Mouse (Mus musculus) stomach, embryonic 16.5 days (tissue): ENCODE measurements around the gene Cadm3. TPM values are rescaled to one million over a fixed set of nuclear protein-coding genes. Genes with fewer than 3 reads are reported as not detected.

Experiments
- ATAC-seq: fragments of 200-750 bp; cut with Nextera tagmentation; 2 replicates; pipeline ENCODE4 v1.8.0; 2017; ENCODE audit warnings: moderate number of reproducible peaks, moderate TSS enrichment; ENCODE audit not compliant: insufficient read depth, low FRiP score
- H3K27ac ChIP-seq: fragments of 300-500 bp; sonication (generic); 2 replicates; pipeline ENCODE4 v1.5.1; 2014; ENCODE audit warnings: low read length
- H3K27me3 ChIP-seq: fragments of 300-500 bp; sonication (generic); 2 replicates; pipeline ENCODE4 v1.6.1; 2014; ENCODE audit warnings: low read length, control low read depth, mixed read lengths; ENCODE audit not compliant: control insufficient read depth, insufficient read depth
- H3K36me3 ChIP-seq: fragments of 300-500 bp; sonication (generic); 2 replicates; pipeline ENCODE4 v1.6.1; 2014; ENCODE audit warnings: low read length; ENCODE audit not compliant: control insufficient read depth, insufficient read depth
- H3K4me1 ChIP-seq: fragments of 300-500 bp; sonication (generic); 2 replicates; pipeline ENCODE4 v1.6.1; 2014; ENCODE audit warnings: low read length, control low read depth, mixed read lengths; ENCODE audit not compliant: control insufficient read depth, insufficient read depth
- H3K4me2 ChIP-seq: fragments of 300-500 bp; sonication (generic); 2 replicates; pipeline ENCODE4 v1.6.1; 2014; ENCODE audit warnings: low read depth, low read length, mixed read lengths
- H3K4me3 ChIP-seq: fragments of 300-500 bp; sonication (generic); replicated peaks from 2 replicates; pipeline ENCODE4 v1.5.1; 2014; ENCODE audit warnings: mild to moderate bottlenecking, low read length
- H3K9ac ChIP-seq: fragments of 300-500 bp; sonication (generic); 2 replicates; pipeline ENCODE4 v1.6.1; 2014; ENCODE audit warnings: low read length
- H3K9me3 ChIP-seq: fragments of 300-500 bp; sonication (generic); replicated peaks from 2 replicates; pipeline ENCODE4 v1.6.1; 2016; ENCODE audit warnings: low read length, control low read depth; ENCODE audit not compliant: control insufficient read depth
- WGBS: fragments of 180-500 bp; shearing (Covaris S2); extraction: QIAGEN DNeasy Blood & Tissue Kit; methylation state at CpG from one replicate; pipeline ENCODE4 v1.1.7; 2014; 5-methylcytosine and 5-hydroxymethylcytosine counted together
- polyA plus RNA-seq: library from polyadenylated mRNA; unstranded; fragments of >200 nt; fragmentation: Nextera tagmentation; extraction: Ambion mirVana; gene quantifications from 2 replicates; pipeline ENCODE4 v1.2.1, GENCODE M21; 2015

Gene Cadm3
- polyA plus RNA-seq, 1 experiment from 2014 or later: 3.3 TPM

- 89% methylated on average over 2 of the region's 2 CpGs for WGBS
- no peak overlapping the region for H3K9ac ChIP-seq
- H3K9me3 ChIP-seq: no peaks in the 10 kb centered on the region
- H3K4me1 ChIP-seq: peaks cover 11% of the 10 kb centered on the region; the same call in 1 of the 2 replicates
- H3K27me3 ChIP-seq: peaks cover 22% of the 10 kb centered on the region
- H3K4me3 ChIP-seq: no peak overlapping the region
- no peak overlapping the region for H3K27ac ChIP-seq
- no peak overlapping the region for H3K4me2 ChIP-seq
- ATAC-seq: no peak
- no peaks in the 10 kb centered on the region for H3K36me3 ChIP-seq
Observed at GRCm38 (mm10) chr1:173363436-173363835, 4.1 kb downstream of the Cadm3 start.

- Histone ChIP-seq H3K27ac (no peak overlapping the region), H3K4me3 (no peak overlapping the region), H3K4me2 (no peak overlapping the region), H3K9me3 (no peaks in the 10 kb centered on the region), H3K4me1 (peaks cover 6% of the 10 kb centered on the region; the same call in 1 of the 2 replicates), H3K36me3 (no peaks in the 10 kb centered on the region), H3K27me3 (peaks cover 6% of the 10 kb centered on the region), H3K9ac (no peak overlapping the region)
- ATAC-seq: no peak
- whole genome bisulfite sequencing: 22% methylated on average over 6 of the region's 6 CpGs
Observed at GRCm38 (mm10) chr1:173361651-173362050, 5.8 kb downstream of the Cadm3 start.

DNA sequence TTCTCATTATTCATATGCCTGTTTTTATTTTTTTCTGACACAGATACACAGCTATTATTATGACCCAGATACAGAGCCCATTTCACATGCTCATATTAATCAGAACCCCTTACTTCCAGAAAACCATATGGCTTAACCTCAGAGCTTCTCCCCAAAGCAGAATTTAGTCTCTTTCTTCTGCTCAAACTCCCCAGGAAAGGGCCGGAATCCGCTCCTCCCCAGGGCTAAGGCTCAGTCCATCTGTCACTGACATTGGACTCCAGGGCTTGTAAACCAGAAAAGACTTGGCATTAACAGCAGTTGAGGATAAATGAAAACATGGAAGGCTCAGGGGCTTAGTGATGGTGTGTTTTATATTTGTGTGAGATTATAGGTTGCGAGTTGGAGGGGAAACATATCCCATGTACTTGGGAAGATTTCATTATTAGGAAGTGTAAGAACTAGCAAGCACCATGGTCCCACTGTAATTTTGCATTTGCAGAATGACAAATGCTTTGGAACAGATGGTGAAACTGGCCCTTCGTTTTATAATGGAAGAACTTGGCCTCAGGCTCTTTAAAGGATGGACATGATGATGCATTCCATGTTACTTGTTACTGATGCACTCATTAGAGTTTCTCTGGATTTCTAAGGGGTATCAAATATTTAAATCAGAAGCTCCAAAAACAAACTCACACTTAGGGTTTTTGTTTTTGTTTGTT lies 7.8 kb downstream of the Cadm3 start:
- Histone ChIP-seq H3K4me2 (no peak overlapping the region), H3K27ac (no peak overlapping the region), H3K4me1 (no peaks in the 10 kb centered on the region), H3K36me3 (no peaks in the 10 kb centered on the region), H3K9me3 (no peaks in the 10 kb centered on the region), H3K4me3 (no peak overlapping the region), H3K27me3 (no peaks in the 10 kb centered on the region), H3K9ac (no peak overlapping the region)
- WGBS: 69% methylated on average over 4 of the region's 4 CpGs
- ATAC-seq: no peak

DNA sequence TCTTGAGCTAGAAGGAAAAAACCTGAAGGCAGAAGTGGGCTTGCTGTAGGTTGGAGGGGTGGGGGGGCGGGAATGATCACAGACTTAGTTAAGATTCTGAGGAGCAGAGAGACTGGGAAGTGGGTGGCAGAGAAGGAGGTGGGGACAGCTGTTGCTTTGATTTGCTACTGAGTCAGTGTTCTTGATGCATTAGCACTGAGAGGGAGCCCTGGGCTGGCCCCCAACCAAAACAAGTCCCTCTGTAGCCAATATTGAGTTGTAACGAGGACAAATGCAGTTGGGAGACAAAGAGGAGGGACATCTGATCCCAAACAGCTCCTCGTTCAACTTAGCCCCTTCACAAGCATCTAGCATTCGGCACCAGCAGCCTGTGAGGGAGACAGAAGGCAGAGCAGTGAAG lies 9.7 kb downstream of the Cadm3 start:
- H3K4me3 ChIP-seq: no peak overlapping the region
- H3K9ac ChIP-seq: no peak overlapping the region
- WGBS: 56% methylated on average over 4 of the region's 4 CpGs
- H3K27ac ChIP-seq: no peak overlapping the region
- no peaks in the 10 kb centered on the region for H3K36me3 ChIP-seq
- H3K4me1 ChIP-seq: no peaks in the 10 kb centered on the region
- ATAC-seq: no peak
- no peak overlapping the region for H3K4me2 ChIP-seq
- H3K9me3 ChIP-seq: no peaks in the 10 kb centered on the region
- H3K27me3 ChIP-seq: no peaks in the 10 kb centered on the region

DNA sequence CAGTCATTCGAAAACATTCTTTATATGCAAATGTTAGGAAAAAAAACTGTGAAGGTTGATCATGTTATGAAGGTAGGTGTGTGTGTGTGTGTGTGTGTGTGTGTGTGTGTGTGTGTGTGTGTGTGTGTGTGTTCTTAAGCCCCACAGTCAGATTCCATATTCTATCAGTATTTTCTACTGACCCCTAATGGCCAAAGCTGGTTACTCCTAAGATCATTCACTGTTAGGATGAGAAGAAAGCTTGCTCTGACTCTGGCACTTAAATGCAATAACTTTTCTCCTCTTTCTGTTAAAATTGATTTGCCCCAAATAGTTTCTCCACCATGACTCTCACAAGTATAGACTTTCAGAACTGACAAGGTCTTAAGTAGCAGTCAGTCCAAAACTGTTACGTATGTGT lies 10.8 kb downstream of the Cadm3 start:
- no peak for ATAC-seq
- WGBS: 86% methylated on average over 2 of the region's 2 CpGs
- H3K4me3 ChIP-seq: no peak overlapping the region
- H3K27me3 ChIP-seq: no peaks in the 10 kb centered on the region
- H3K4me1 ChIP-seq: no peaks in the 10 kb centered on the region
- H3K9me3 ChIP-seq: no peaks in the 10 kb centered on the region
- no peak overlapping the region for H3K4me2 ChIP-seq
- H3K36me3 ChIP-seq: no peaks in the 10 kb centered on the region
- H3K9ac ChIP-seq: no peak overlapping the region
- no peak overlapping the region for H3K27ac ChIP-seq

DNA sequence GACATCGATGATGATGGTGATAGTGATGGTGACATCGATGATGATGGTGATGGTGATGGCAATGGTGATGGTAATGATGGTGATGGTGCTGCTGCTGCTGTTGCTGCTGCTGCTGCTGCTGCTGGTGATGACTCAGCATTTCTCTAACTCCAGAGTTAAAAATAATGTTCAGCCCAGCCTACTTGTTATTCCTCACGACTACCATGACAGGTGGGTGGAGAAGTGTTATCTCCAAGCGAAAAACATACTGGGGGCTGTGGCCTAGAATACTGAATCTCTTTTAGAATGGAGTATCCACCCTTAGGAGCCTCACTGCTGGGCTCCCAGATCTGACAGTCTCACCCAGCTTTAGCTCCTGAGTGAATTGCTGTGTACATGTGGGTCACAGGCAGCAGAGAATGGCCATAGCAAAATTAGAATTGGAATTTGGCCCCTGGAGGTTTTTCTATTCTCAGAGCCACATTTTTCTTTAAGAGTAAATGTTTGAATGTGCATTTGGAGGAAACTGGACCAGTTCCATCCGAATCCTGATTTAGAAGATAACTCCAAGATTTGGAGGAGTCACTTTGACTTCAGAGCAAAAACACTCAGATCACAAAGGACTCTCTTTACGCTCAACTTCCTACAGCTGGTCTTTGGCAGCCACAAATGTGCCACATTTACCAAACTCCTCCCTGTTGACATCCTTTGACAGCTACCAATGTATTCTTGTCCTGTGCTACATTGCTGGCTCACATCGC lies 12.2 kb downstream of the Cadm3 start:
- no peak overlapping the region for H3K4me2 ChIP-seq
- no peak for ATAC-seq

GRCm38 (mm10) chr1:173350372-173350957 lies 17.0 kb downstream of the Cadm3 start, which contains the start of gene Aim2:
Aim2 (plus strand) TSS chr1:173350879.
- Histone ChIP-seq H3K4me1 (peaks cover 4% of the 10 kb centered on the region; the same call in 1 of the 2 replicates), H3K36me3 (no peaks in the 10 kb centered on the region), H3K4me3 (peak within 1 kb of the TSS; percentile 35), H3K9ac (no peak within 1 kb of the TSS; the same call in 1 of the 2 replicates), H3K9me3 (no peaks in the 10 kb centered on the region), H3K27me3 (no peaks in the 10 kb centered on the region), H3K27ac (no peak within 1 kb of the TSS), H3K4me2 (peak within 1 kb of the TSS; percentile 54)
- ATAC-seq: 0 out of 2 replicates have a peak, but pooled peaks have one; percentile 58
- WGBS: 7% methylated on average over 10 of the region's 10 CpGs

More for the DNA sequence above, 12.2 kb downstream of the Cadm3 start:
- no peak overlapping the region for H3K9ac ChIP-seq
- no peaks in the 10 kb centered on the region for H3K9me3 ChIP-seq
- no peak overlapping the region for H3K4me3 ChIP-seq
- no peaks in the 10 kb centered on the region for H3K27me3 ChIP-seq
- no peak overlapping the region for H3K27ac ChIP-seq
- 75% methylated on average over 7 of the region's 7 CpGs for WGBS
- no peaks in the 10 kb centered on the region for H3K4me1 ChIP-seq
- no peaks in the 10 kb centered on the region for H3K36me3 ChIP-seq

DNA sequence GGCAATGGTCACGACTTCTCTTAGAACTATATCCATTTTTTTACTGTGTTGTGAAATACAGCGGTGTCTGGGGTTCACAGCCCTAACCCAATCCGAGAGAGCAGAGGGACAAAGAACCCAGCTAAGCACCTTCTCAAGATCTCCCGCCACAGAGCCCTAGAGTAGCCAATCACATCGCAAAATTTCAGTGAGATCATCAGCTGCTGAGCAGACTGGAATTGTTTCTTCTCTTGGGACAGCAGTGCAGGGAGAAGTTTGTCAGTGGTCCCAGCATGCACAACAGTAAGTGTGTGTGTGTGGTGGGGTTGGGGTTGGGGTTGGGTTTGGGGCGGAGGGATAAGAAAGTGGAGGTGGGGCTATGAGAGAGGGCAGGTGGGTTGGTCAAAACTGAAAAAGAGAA lies 17.5 kb downstream of the Cadm3 start:
- Histone ChIP-seq H3K4me2 (peak overlapping the region; percentile 54), H3K9me3 (no peaks in the 10 kb centered on the region), H3K4me3 (peak overlapping the region; percentile 35), H3K27ac (no peak overlapping the region), H3K4me1 (peaks cover 4% of the 10 kb centered on the region; the same call in 1 of the 2 replicates), H3K9ac (no peak overlapping the region; the same call in 1 of the 2 replicates), H3K27me3 (no peaks in the 10 kb centered on the region), H3K36me3 (no peaks in the 10 kb centered on the region)
- WGBS: 2% methylated on average over 6 of the region's 6 CpGs
- peak; percentile 60 for ATAC-seq

DNA sequence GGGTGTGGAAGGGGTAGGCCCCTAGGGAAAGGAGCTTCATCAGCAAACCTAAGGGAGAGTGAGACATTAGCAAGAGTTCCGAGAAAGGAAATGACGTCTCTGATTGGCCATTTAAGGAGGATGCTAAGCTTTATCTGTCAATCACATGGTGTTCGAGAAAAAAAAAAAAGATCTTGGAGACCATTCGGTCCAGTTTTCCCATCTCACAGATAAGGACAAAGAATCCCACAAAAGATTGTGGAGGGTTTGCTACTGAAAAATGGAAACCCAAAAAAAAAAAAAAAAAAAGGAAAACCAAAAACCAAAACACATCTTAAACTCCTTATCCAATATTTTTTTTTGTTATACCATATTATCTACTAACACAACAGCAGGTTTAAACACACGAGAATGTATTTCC lies 18.3 kb downstream of the Cadm3 start:
- peaks cover 4% of the 10 kb centered on the region; the same call in 1 of the 2 replicates for H3K4me1 ChIP-seq
- H3K4me3 ChIP-seq: no peak overlapping the region
- H3K27me3 ChIP-seq: no peaks in the 10 kb centered on the region
- H3K9me3 ChIP-seq: no peaks in the 10 kb centered on the region
- no peak overlapping the region for H3K9ac ChIP-seq
- ATAC-seq: no peak
- H3K27ac ChIP-seq: no peak overlapping the region
- no peak overlapping the region for H3K4me2 ChIP-seq
- no peaks in the 10 kb centered on the region for H3K36me3 ChIP-seq
- 75% methylated on average over 5 of the region's 5 CpGs for WGBS
